20 mouse cellular contexts compared by ENCODE assay signal in genomic region chr10:7041032-7041431, GRCm38 (mm10). TPM values are rescaled to one million over a fixed set of nuclear protein-coding genes. Genes with fewer than 3 reads are reported as not detected.
"Had no signal": no experiment of that assay in that cellular context is flagged by ENCODE, and none has a peak within 500 bp of the region (broad histone marks: within the 10 kb centered on the region; RNA-seq: fewer than 3 reads in every experiment).

No protein-coding gene starts in this region.

- H3K4me3 ChIP-seq: kidney, embryonic 15.5 days; limb, embryonic 12.5 days; limb, embryonic 15.5 days; liver, embryonic 15.5 days; lung, embryonic 15.5 days; midbrain, embryonic 12.5 days; midbrain, embryonic 15.5 days; myocyte; neural tube, embryonic 13.5 days; stomach, embryonic 15.5 days had no signal

- H3K9ac ChIP-seq: kidney, embryonic 15.5 days; limb, embryonic 12.5 days; limb, embryonic 15.5 days; liver, embryonic 15.5 days; lung, embryonic 15.5 days; midbrain, embryonic 12.5 days; midbrain, embryonic 15.5 days; neural tube, embryonic 13.5 days; stomach, embryonic 15.5 days had no signal

- ATAC-seq: midbrain, embryonic 15.5 days had no signal

- DNase-seq: kidney, adult 11 months; kidney, adult 8-10 months; kidney, postnatal 14 days; kidney, postnatal 4 days; left cerebral cortex, postnatal 4 days; lung, adult 18-20 months; lung, postnatal 10 days; lung, postnatal 36 days; thymus, postnatal 25 days had no signal

- H3K27ac ChIP-seq: kidney, embryonic 15.5 days; limb, embryonic 12.5 days; limb, embryonic 15.5 days; liver, embryonic 15.5 days; lung, embryonic 15.5 days; midbrain, embryonic 12.5 days; midbrain, embryonic 15.5 days; neural tube, embryonic 13.5 days; stomach, embryonic 15.5 days had no signal

- H3K36me3 ChIP-seq: kidney, embryonic 15.5 days; limb, embryonic 12.5 days; limb, embryonic 15.5 days; liver, embryonic 15.5 days; lung, embryonic 15.5 days; midbrain, embryonic 12.5 days; midbrain, embryonic 15.5 days; neural tube, embryonic 13.5 days; stomach, embryonic 15.5 days had no signal

- H3K4me1 ChIP-seq: limb, embryonic 12.5 days; limb, embryonic 15.5 days; liver, embryonic 15.5 days; lung, embryonic 15.5 days; midbrain, embryonic 12.5 days; midbrain, embryonic 15.5 days; neural tube, embryonic 13.5 days; stomach, embryonic 15.5 days had no signal

- H3K4me2 ChIP-seq: kidney, embryonic 15.5 days; limb, embryonic 12.5 days; limb, embryonic 15.5 days; liver, embryonic 11.5 days; liver, embryonic 15.5 days; lung, embryonic 15.5 days; midbrain, embryonic 12.5 days; midbrain, embryonic 15.5 days; neural tube, embryonic 13.5 days; stomach, embryonic 15.5 days had no signal

- H3K27me3 ChIP-seq: kidney, embryonic 15.5 days; limb, embryonic 12.5 days; limb, embryonic 15.5 days; liver, embryonic 15.5 days; lung, embryonic 15.5 days; midbrain, embryonic 12.5 days; midbrain, embryonic 15.5 days; neural tube, embryonic 13.5 days; stomach, embryonic 15.5 days had no signal

- H3K9me3 ChIP-seq: kidney, embryonic 15.5 days; limb, embryonic 12.5 days; limb, embryonic 15.5 days; liver, embryonic 15.5 days; lung, embryonic 15.5 days; midbrain, embryonic 12.5 days; midbrain, embryonic 15.5 days; neural tube, embryonic 13.5 days; stomach, embryonic 15.5 days had no signal

RNA-seq across cellular contexts. Expression of gene Ipcef1, which starts 11.2 kb away (rescaled TPM):
- polyA plus RNA-seq: myocyte had no signal
